ENCODE assay signal across 24 mouse cellular contexts in the genomic region with DNA sequence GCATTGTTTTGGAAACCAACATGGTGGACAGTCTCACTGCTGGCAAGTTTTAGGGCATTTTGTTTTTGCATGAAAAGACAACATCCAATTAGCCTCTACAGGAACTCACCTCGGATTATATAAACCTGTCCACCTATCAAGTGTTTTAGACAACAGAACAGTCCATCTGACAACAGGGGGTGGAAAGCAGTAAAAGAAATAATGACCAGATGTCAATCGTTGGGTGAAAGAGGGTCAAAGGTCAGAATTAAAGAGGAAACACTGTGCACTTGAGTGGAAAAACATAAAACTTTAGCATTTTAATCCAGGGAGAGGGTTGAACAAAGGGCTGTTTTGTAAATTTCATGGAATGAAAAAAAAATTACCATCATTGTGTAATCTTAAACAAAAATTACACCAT. TPM values are rescaled to one million over a fixed set of nuclear protein-coding genes. Genes with fewer than 3 reads are reported as not detected.
DNase-seq lines count a peak whose midpoint lies in the region; TF ChIP-seq lines count a peak whose summit lies in the region.
"Had no signal": no experiment of that assay in that cellular context is flagged by ENCODE, and none has a peak within 500 bp of the region (broad histone marks: within the 10 kb centered on the region; RNA-seq: fewer than 3 reads in every experiment).

No protein-coding gene starts in this region.

- TF ChIP-seq CTCF in layer of hippocampus, adult 2 months (conservative IDR thresholded peaks at IDR 0.05): no peak

- peak; percentile 35 for DNase-seq in heart, adult 11 months
- no peak for DNase-seq in heart, adult 9 months (ENCODE audit: low spot score in 2 of 2)
- DNase-seq in embryo, embryonic 10.5 days (ENCODE audit: low spot score): peak; percentile 58
- DNase-seq in embryo, embryonic 11 days: peak; percentile 20
- DNase-seq in hindlimb bud, embryonic 11.5 days (ENCODE audit: extremely low spot score, low read depth, low spot score): peak; percentile 66
- DNase-seq in layer of hippocampus, adult 2 months (ENCODE audit: low spot score in 2 of 2): no peak
- no peak for DNase-seq in ovary, postnatal 14 days (ENCODE audit: low spot score)
- no peak for DNase-seq in right cerebral cortex, adult 2 months (ENCODE audit: low spot score in 2 of 2)
- DNase-seq: adrenal gland, adult 2 months; adrenal gland, postnatal 10 days; adrenal gland, postnatal 25 days; cerebellum, adult 11 months; cerebellum, adult 18-20 months; cerebellum, adult 8-10 months; cerebellum, adult 9-11 months; cerebellum, postnatal 14 days; cerebellum, postnatal 36 days had no signal

- H3K4me3 ChIP-seq in layer of hippocampus, adult 2 months: no peak overlapping the region
- H3K4me3 ChIP-seq: embryonic facial prominence, embryonic 13.5 days; embryonic facial prominence, embryonic 15.5 days; erythroblast, embryonic 14.5 days; forebrain, embryonic 10.5 days; forebrain, embryonic 12.5 days had no signal

- H3K27ac ChIP-seq in layer of hippocampus, adult 2 months: no peak overlapping the region
- H3K27ac ChIP-seq: embryonic facial prominence, embryonic 13.5 days; embryonic facial prominence, embryonic 15.5 days; forebrain, embryonic 10.5 days; forebrain, embryonic 12.5 days had no signal

RNA-seq across cellular contexts. Expression of a gene that starts 43.2 kb away (rescaled TPM):
- total RNA-seq in layer of hippocampus, adult 2 months (2021): 10 to 100 TPM; 14.2 to 16.9 TPM
- total RNA-seq: common myeloid progenitor, adult 5-6 weeks; MEL had no signal

Comparison
In these comparisons a context has a peak if more than half of its experiments do, and no peak if none do; other contexts are left out.
1. DNase-seq: peak in heart, adult 11 months (single experiment), embryo, embryonic 10.5 days (single experiment), embryo, embryonic 11 days (single experiment) and hindlimb bud, embryonic 11.5 days (single experiment); none in heart, adult 9 months (0 of 2), layer of hippocampus, adult 2 months (0 of 2), ovary, postnatal 14 days (single experiment) and right cerebral cortex, adult 2 months (0 of 2).